Mouse (Mus musculus) heart, embryonic 10.5 days (tissue): ENCODE measurements around the gene Sec14l4. TPM values are rescaled to one million over a fixed set of nuclear protein-coding genes. Genes with fewer than 3 reads are reported as not detected.
"Not testable (repeated sequence)": the region's sequence is repeated elsewhere in the genome, so short reads cannot be mapped to it uniquely, and the experiment has no call there.

ENCODE experiments used
- DNase-seq: peaks from one replicate; pipeline ENCODE4 v3.0.0-alpha.2; 2017; ENCODE audit warnings: low spot score
- H3K27ac ChIP-seq: fragments of 300-500 bp; sonication (generic); 2 replicates; pipeline ENCODE4 v1.5.1; 2016; ENCODE audit warnings: mild to moderate bottlenecking
- H3K27me3 ChIP-seq: fragments of 300-500 bp; sonication (generic); 2 replicates; pipeline ENCODE4 v1.6.1; 2016; ENCODE audit warnings: mild to moderate bottlenecking; ENCODE audit not compliant: poor library complexity, insufficient read depth, severe bottlenecking
- H3K36me3 ChIP-seq: fragments of 300-500 bp; sonication (generic); 2 replicates; pipeline ENCODE4 v1.6.1; 2016; ENCODE audit warnings: mild to moderate bottlenecking, moderate library complexity
- H3K4me1 ChIP-seq: fragments of 300-500 bp; sonication (generic); 2 replicates; pipeline ENCODE4 v1.6.1; 2016; ENCODE audit warnings: mild to moderate bottlenecking
- H3K4me3 ChIP-seq: fragments of 300-500 bp; sonication (generic); 2 replicates; pipeline ENCODE4 v1.5.1; 2016; ENCODE audit warnings: mild to moderate bottlenecking, moderate library complexity
- H3K9me3 ChIP-seq: fragments of 300-500 bp; sonication (generic); 2 replicates; pipeline ENCODE4 v1.6.1; 2016; ENCODE audit warnings: mild to moderate bottlenecking, moderate library complexity
- WGBS: fragments of 180-500 bp; shearing (Covaris S2); methylation state at CpG from one replicate; pipeline ENCODE4 v1.1.7; 2016; 5-methylcytosine and 5-hydroxymethylcytosine counted together
- polyA plus RNA-seq: library from polyadenylated mRNA; unstranded; fragments of >200 nt; fragmentation: Nextera tagmentation; extraction: Ambion mirVana; gene quantifications from 2 replicates; pipeline ENCODE4 v1.2.1, GENCODE M21; 2016

The Sec14l4 gene
- polyA plus RNA-seq, 1 experiment from 2014 or later = 0.50 TPM

GRCm38 (mm10) chr11:3999547-3999946 is 31.7 kb upstream of the Sec14l4 start:
- peaks cover 10% of the 10 kb centered on the region for H3K4me1 ChIP-seq
- DNase-seq = peak; percentile 69
- no peak overlapping the region for H3K4me3 ChIP-seq
- 75% methylated on average over 5 of the region's 5 CpGs for whole genome bisulfite sequencing
- H3K27me3 ChIP-seq = peaks cover 46% of the 10 kb centered on the region
- H3K9me3 ChIP-seq = no peaks in the 10 kb centered on the region
- H3K36me3 ChIP-seq = no peaks in the 10 kb centered on the region
- H3K27ac ChIP-seq = no peak overlapping the region

DNA sequence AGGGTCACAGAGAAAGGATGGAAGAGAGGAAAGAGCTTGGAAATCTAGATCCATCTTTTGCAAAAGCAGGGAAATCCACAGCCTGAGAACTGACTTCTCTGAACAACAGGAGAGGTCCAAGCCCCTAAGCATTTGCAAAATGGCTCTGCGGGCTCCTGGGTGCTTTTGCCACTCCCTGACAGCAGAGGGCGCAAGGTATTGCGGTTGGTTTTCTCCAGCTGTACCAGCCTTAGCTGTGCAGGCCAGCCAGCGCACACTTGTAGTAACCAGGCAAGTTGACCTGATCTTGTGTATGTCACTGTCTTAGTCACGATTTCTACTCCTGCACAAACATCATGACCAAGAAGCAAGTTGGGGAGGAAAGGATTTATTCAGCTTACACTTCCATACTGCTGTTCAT is 29.7 kb upstream of the Sec14l4 start:
- Histone ChIP-seq H3K4me3 (no peak overlapping the region), H3K36me3 (no peaks in the 10 kb centered on the region), H3K27me3 (peaks cover 43% of the 10 kb centered on the region), H3K9me3 (no peaks in the 10 kb centered on the region), H3K4me1 (peaks cover 10% of the 10 kb centered on the region), H3K27ac (no peak overlapping the region)
- 10% methylated on average over 5 of the region's 5 CpGs for WGBS
- DNase-seq = peak; percentile 85

- DNase-seq = peak; percentile 66
- H3K27me3 ChIP-seq = peaks cover 6% of the 10 kb centered on the region; the same call in 1 of the 2 replicates
- H3K27ac ChIP-seq = no peak overlapping the region
- H3K9me3 ChIP-seq = no peaks in the 10 kb centered on the region
- 0 out of 2 replicates have a peak, but pooled peaks cover 5% of the 10 kb centered on the region for H3K4me1 ChIP-seq
- 44% methylated on average over 5 of the region's 5 CpGs for WGBS
- H3K4me3 ChIP-seq = no peak overlapping the region
- H3K36me3 ChIP-seq = no peaks in the 10 kb centered on the region
Observed at GRCm38 (mm10) chr11:4005220-4005805, 25.9 kb upstream of the Sec14l4 start.

- H3K4me1 ChIP-seq = 0 out of 2 replicates have a peak, but pooled peaks cover 5% of the 10 kb centered on the region
- DNase-seq = peak; percentile 11
- H3K36me3 ChIP-seq = no peaks in the 10 kb centered on the region
- H3K27me3 ChIP-seq = no peaks in the 10 kb centered on the region
- H3K4me3 ChIP-seq = no peak overlapping the region
- H3K9me3 ChIP-seq = no peaks in the 10 kb centered on the region
- 73% methylated on average over 3 of the region's 3 CpGs for WGBS
- H3K27ac ChIP-seq = no peak overlapping the region
Observed at GRCm38 (mm10) chr11:4006462-4006861, 24.8 kb upstream of the Sec14l4 start.

GRCm38 (mm10) chr11:4012616-4013015 is 18.6 kb upstream of the Sec14l4 start:
- 71% methylated on average over 1 of the region's 1 CpGs for WGBS
- Histone ChIP-seq H3K27me3 (no peaks in the 10 kb centered on the region), H3K27ac (no peak overlapping the region), H3K36me3 (no peaks in the 10 kb centered on the region), H3K4me1 (no peaks in the 10 kb centered on the region), H3K9me3 (peaks cover 3% of the 10 kb centered on the region; the same call in 1 of the 2 replicates), H3K4me3 (no peak overlapping the region)
- DNase-seq = peak; percentile 54

- H3K4me1 ChIP-seq, H3K9me3 ChIP-seq, H3K27ac ChIP-seq, H3K36me3 ChIP-seq, H3K27me3 ChIP-seq, H3K4me3 ChIP-seq: not testable (repeated sequence)
- WGBS = 78% methylated on average over 14 of the region's 14 CpGs
- DNase-seq = peak; percentile 36
Observed at GRCm38 (mm10) chr11:4015796-4016195, 15.5 kb upstream of the Sec14l4 start.

GRCm38 (mm10) chr11:4022111-4022510 is 9.2 kb upstream of the Sec14l4 start:
- H3K4me3 ChIP-seq, H3K9me3 ChIP-seq, H3K4me1 ChIP-seq, H3K36me3 ChIP-seq, H3K27me3 ChIP-seq, H3K27ac ChIP-seq: not testable (repeated sequence)
- peak; percentile 45 for DNase-seq
- WGBS = 83% methylated on average over 13 of the region's 13 CpGs

DNA sequence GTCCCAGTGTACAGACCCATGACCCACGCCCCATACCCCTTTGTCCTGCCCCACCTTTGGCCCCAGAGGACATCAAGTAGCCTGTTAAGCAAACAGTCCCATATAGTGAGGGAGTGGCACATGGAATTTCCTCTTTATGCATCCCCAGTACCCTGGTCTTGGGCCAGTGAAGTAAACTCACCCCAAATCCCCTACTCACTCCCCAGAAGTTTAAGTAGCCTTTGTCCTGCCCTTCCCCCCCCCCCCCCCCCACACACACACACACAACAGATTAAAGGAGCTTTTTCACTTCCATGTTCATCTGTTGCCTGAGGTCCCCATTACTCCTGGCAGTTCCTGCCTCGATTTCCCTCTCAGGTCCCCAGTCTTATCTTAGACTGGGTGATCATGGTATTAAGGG is 7.9 kb upstream of the Sec14l4 start:
- 61% methylated on average over 2 of the region's 2 CpGs for WGBS
- H3K27me3 ChIP-seq = no peaks in the 10 kb centered on the region
- H3K9me3 ChIP-seq = no peaks in the 10 kb centered on the region
- no peak overlapping the region for H3K27ac ChIP-seq
- H3K4me1 ChIP-seq = no peaks in the 10 kb centered on the region
- H3K4me3 ChIP-seq = no peak overlapping the region
- H3K36me3 ChIP-seq = no peaks in the 10 kb centered on the region
- DNase-seq = peak; percentile 56

GRCm38 (mm10) chr11:4027066-4027465 is 4.2 kb upstream of the Sec14l4 start:
- Histone ChIP-seq H3K27ac (no peak overlapping the region), H3K4me1 (peaks cover 10% of the 10 kb centered on the region), H3K9me3 (no peaks in the 10 kb centered on the region), H3K4me3 (no peak overlapping the region), H3K36me3 (no peaks in the 10 kb centered on the region), H3K27me3 (peaks cover 14% of the 10 kb centered on the region)
- WGBS = 68% methylated on average over 8 of the region's 8 CpGs
- DNase-seq = peak; percentile 62

- 66% methylated on average over 9 of the region's 9 CpGs for WGBS
Observed at GRCm38 (mm10) chr11:4027561-4028334, 3.5 kb upstream of the Sec14l4 start.

DNA sequence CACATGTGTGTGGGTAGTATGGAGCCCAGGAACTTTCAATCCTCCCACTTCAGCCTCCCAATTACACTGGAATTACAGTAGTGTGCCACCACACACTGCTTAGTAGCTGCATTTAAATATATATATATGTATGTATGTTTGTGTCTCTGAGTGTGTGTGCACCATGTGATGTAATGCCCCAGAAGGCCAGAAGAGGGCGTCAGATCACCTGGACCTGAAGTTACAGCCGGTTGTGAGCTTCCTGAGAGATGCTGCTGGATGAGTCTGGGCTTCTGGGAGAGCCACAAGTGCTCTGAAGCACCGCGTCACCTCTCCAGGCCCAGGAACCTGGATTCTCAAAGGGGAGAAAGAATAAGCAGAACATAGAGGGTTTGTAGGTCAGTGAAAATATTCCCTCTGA is 1.9 kb upstream of the Sec14l4 start:
- H3K27me3 ChIP-seq = peaks cover 20% of the 10 kb centered on the region
- H3K27ac ChIP-seq = no peak overlapping the region
- peaks cover 11% of the 10 kb centered on the region for H3K4me1 ChIP-seq
- DNase-seq = peak; percentile 41
- H3K9me3 ChIP-seq = no peaks in the 10 kb centered on the region
- no peaks in the 10 kb centered on the region for H3K36me3 ChIP-seq
- no peak overlapping the region for H3K4me3 ChIP-seq
- WGBS = 73% methylated on average over 4 of the region's 4 CpGs

More at GRCm38 (mm10) chr11:4027561-4028334, 3.5 kb upstream of the Sec14l4 start:
- Histone ChIP-seq H3K4me1 (peaks cover 11% of the 10 kb centered on the region), H3K9me3 (no peaks in the 10 kb centered on the region), H3K4me3 (no peak overlapping the region), H3K27me3 (peaks cover 20% of the 10 kb centered on the region), H3K27ac (no peak overlapping the region), H3K36me3 (no peaks in the 10 kb centered on the region)
- peak; percentile 43 for DNase-seq

- DNase-seq = peak; percentile 25
- 27% methylated on average over 12 of the region's 12 CpGs for WGBS
Observed at GRCm38 (mm10) chr11:4031961-4032360, 699 bp downstream of the Sec14l4 start.

DNA sequence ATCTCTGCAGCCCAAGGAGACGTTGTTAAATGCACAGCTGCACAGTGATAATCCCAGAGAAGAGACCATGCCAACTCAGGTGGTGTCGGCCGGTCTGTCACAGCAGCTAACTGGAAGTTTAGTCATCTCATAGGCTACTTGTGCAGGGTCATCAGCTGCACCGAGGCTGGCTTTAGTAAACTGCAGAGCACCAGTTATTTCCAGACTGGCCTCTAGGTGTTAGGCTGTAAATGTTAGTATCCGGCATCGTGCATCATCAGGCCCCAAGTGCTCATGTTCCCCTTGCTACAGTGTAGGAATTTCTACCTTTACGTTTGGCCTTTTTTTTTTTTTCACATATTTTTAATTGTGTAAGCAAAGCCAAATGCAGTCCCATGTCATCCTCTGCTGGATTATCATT is 2.2 kb downstream of the Sec14l4 start:
- Histone ChIP-seq H3K9me3 (no peaks in the 10 kb centered on the region), H3K4me3 (no peak overlapping the region), H3K27me3 (peaks cover 20% of the 10 kb centered on the region), H3K4me1 (peaks cover 19% of the 10 kb centered on the region), H3K36me3 (no peaks in the 10 kb centered on the region), H3K27ac (no peak overlapping the region)
- DNase-seq = peak; percentile 61
- WGBS = 64% methylated on average over 7 of the region's 7 CpGs

More at GRCm38 (mm10) chr11:4031961-4032360, 699 bp downstream of the Sec14l4 start:
- no peaks in the 10 kb centered on the region for H3K9me3 ChIP-seq
- H3K4me1 ChIP-seq = peaks cover 19% of the 10 kb centered on the region
- H3K27me3 ChIP-seq = peaks cover 20% of the 10 kb centered on the region
- 0 out of 2 replicates have a peak overlapping the region, but pooled peaks have one; percentile 29 for H3K27ac ChIP-seq
- H3K36me3 ChIP-seq = no peaks in the 10 kb centered on the region
- 0 out of 2 replicates have a peak overlapping the region, but pooled peaks have one; percentile 18 for H3K4me3 ChIP-seq
